Mouse (Mus musculus) limb, embryonic 13.5 days (tissue): ENCODE results near the gene Thbs1. TPM values are rescaled to one million over a fixed set of nuclear protein-coding genes. Genes with fewer than 3 reads are reported as not detected.

Experiments used
- ATAC-seq: fragments of 200-750 bp; cut with Nextera tagmentation; 2 replicates; pipeline ENCODE4 v1.8.0; 2017; ENCODE audit warnings: low read depth, moderate number of reproducible peaks, moderate TSS enrichment; ENCODE audit not compliant: low FRiP score
- H3K27ac ChIP-seq: fragments of 300-500 bp; sonication (generic); 2 replicates; pipeline ENCODE4 v1.5.1; 2015; ENCODE audit warnings: inconsistent platforms, mild to moderate bottlenecking, moderate library complexity
- H3K27me3 ChIP-seq: fragments of 300-500 bp; sonication (generic); 2 replicates; pipeline ENCODE4 v1.6.1; 2015; ENCODE audit warnings: mild to moderate bottlenecking, inconsistent platforms
- H3K36me3 ChIP-seq: fragments of 300-500 bp; sonication (generic); 2 replicates; pipeline ENCODE4 v1.6.1; 2015; ENCODE audit warnings: inconsistent platforms, mild to moderate bottlenecking, moderate library complexity
- H3K4me1 ChIP-seq: fragments of 300-500 bp; sonication (generic); 2 replicates; pipeline ENCODE4 v1.6.1; 2015; ENCODE audit warnings: inconsistent platforms
- H3K4me2 ChIP-seq: fragments of 300-500 bp; sonication (generic); replicated peaks from 2 replicates; pipeline ENCODE4 v1.6.1; 2015; ENCODE audit warnings: inconsistent platforms, mild to moderate bottlenecking, moderate library complexity
- H3K4me3 ChIP-seq: fragments of 300-500 bp; sonication (generic); 2 replicates; pipeline ENCODE4 v1.5.1; 2015; ENCODE audit warnings: moderate library complexity, mild to moderate bottlenecking, inconsistent platforms
- H3K9ac ChIP-seq: fragments of 300-500 bp; sonication (generic); 2 replicates; pipeline ENCODE4 v1.6.1; 2015; ENCODE audit warnings: mild to moderate bottlenecking, inconsistent platforms
- H3K9me3 ChIP-seq: fragments of 300-500 bp; sonication (generic); 2 replicates; pipeline ENCODE4 v1.6.1; 2016; ENCODE audit warnings: inconsistent platforms
- WGBS: fragments of 180-500 bp; shearing (Covaris S2); methylation state at CpG from one replicate; pipeline ENCODE4 v1.1.7; 2015; 5-methylcytosine and 5-hydroxymethylcytosine counted together
- polyA plus RNA-seq: library from polyadenylated mRNA; unstranded; fragments of >200 nt; fragmentation: Nextera tagmentation; extraction: Ambion mirVana; gene quantifications from 2 replicates; pipeline ENCODE4 v1.2.1, GENCODE M21; 2015

Gene Thbs1
- polyA plus RNA-seq, 1 experiment from 2014 or later = 100.0 TPM

DNA sequence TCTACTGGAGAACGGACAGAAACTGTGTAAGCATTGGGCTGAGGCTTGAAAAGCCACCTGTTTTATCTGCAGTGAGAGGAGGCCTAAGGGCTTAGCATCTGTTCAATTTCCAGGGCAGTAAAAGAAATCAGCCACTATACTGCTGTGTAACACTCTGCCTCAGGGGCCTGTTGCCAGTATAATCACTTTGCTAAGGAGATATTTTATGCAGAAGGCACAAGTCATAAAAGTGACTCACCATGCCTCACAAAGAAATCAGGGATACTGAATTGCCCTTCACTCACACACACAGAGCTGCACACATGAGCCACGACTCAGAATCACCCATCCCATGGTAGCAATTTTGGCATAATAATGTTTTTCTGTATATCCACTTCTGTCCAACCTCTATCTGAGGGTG, 4.5 kb downstream of the Thbs1 start:
- Histone ChIP-seq H3K9me3 (no peaks in the 10 kb centered on the region), H3K27ac (no peak overlapping the region), H3K4me2 (peak overlapping the region; percentile 86), H3K4me1 (peaks cover 47% of the 10 kb centered on the region), H3K9ac (0 out of 2 replicates have a peak overlapping the region, but pooled peaks have one; percentile 31), H3K27me3 (no peaks in the 10 kb centered on the region; the same call in 1 of the 2 replicates), H3K4me3 (no peak overlapping the region), H3K36me3 (peaks cover 74% of the 10 kb centered on the region)
- no peak for ATAC-seq
- 28% methylated on average over 2 of the region's 2 CpGs for WGBS

- ATAC-seq = no peak
- Histone ChIP-seq H3K4me3 (no peak overlapping the region), H3K4me1 (peaks cover 47% of the 10 kb centered on the region), H3K9me3 (no peaks in the 10 kb centered on the region), H3K9ac (no peak overlapping the region), H3K27ac (no peak overlapping the region), H3K36me3 (peaks cover 81% of the 10 kb centered on the region), H3K27me3 (no peaks in the 10 kb centered on the region; the same call in 1 of the 2 replicates), H3K4me2 (0 out of 2 replicates have a peak overlapping the region, but pooled peaks have one; percentile 86)
- WGBS = 62% methylated on average over 3 of the region's 3 CpGs
Observed at GRCm38 (mm10) chr2:118116754-118117290, 5.1 kb downstream of the Thbs1 start.

DNA sequence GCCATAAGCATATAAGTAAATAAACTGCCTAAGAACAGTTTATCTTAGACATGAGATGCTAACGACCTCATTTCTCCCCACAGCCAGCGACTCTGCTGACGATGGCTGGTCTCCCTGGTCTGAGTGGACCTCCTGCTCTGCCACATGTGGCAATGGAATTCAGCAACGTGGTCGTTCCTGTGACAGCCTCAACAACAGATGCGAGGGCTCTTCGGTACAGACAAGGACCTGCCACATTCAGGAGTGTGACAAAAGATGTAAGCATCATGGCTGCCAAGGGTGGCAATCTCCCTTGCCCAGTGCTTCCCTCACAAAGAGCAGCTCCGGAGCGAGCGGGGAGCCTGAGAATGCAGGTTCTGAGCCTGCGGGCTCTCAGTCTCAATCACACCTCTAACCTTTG, 5.7 kb downstream of the Thbs1 start:
- Histone ChIP-seq H3K4me1 (peaks cover 47% of the 10 kb centered on the region), H3K4me2 (no peak overlapping the region), H3K27me3 (no peaks in the 10 kb centered on the region; the same call in 1 of the 2 replicates), H3K36me3 (peaks cover 86% of the 10 kb centered on the region), H3K9me3 (no peaks in the 10 kb centered on the region), H3K4me3 (no peak overlapping the region), H3K9ac (no peak overlapping the region), H3K27ac (no peak overlapping the region)
- ATAC-seq = no peak
- WGBS = 55% methylated on average over 11 of the region's 11 CpGs

DNA sequence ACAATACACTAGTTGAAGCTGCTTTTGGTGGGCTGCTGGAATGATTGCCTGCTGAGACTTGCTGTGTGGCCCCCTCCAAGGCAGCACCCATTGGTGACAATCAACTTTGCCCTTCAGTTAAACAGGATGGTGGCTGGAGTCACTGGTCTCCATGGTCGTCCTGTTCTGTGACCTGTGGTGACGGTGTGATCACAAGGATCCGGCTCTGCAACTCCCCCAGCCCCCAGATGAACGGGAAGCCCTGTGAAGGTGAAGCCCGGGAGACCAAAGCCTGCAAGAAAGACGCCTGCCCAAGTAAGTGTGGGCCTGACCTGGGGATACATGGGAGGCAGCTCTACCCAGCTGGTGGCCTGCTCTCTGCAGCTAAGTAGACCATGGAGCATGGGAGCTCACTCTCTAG, 6.4 kb downstream of the Thbs1 start:
- Histone ChIP-seq H3K36me3 (peaks cover 92% of the 10 kb centered on the region), H3K4me3 (no peak overlapping the region), H3K9ac (no peak overlapping the region), H3K4me1 (peaks cover 44% of the 10 kb centered on the region), H3K27me3 (no peaks in the 10 kb centered on the region; the same call in 1 of the 2 replicates), H3K27ac (no peak overlapping the region), H3K4me2 (no peak overlapping the region), H3K9me3 (no peaks in the 10 kb centered on the region)
- no peak for ATAC-seq
- 72% methylated on average over 6 of the region's 6 CpGs for WGBS

DNA sequence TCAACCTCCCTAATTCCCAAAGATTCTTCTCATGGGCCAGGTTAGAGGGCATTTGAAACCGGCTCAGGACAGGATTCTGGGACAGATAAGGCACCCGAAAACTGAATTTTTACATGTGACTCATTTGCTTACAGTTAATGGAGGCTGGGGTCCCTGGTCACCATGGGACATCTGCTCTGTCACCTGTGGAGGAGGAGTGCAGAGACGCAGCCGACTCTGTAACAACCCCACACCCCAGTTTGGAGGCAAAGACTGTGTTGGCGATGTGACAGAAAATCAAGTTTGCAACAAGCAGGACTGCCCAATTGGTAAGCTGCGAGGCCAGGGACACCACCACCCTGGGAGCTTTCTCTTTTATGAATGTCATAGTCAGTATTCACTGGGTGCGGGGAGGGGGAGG, 6.8 kb downstream of the Thbs1 start:
- Histone ChIP-seq H3K36me3 (peaks cover 94% of the 10 kb centered on the region), H3K9ac (no peak overlapping the region), H3K27ac (no peak overlapping the region), H3K27me3 (no peaks in the 10 kb centered on the region), H3K4me3 (no peak overlapping the region), H3K4me1 (peaks cover 39% of the 10 kb centered on the region), H3K9me3 (no peaks in the 10 kb centered on the region), H3K4me2 (no peak overlapping the region)
- 88% methylated on average over 7 of the region's 7 CpGs for WGBS
- no peak for ATAC-seq

DNA sequence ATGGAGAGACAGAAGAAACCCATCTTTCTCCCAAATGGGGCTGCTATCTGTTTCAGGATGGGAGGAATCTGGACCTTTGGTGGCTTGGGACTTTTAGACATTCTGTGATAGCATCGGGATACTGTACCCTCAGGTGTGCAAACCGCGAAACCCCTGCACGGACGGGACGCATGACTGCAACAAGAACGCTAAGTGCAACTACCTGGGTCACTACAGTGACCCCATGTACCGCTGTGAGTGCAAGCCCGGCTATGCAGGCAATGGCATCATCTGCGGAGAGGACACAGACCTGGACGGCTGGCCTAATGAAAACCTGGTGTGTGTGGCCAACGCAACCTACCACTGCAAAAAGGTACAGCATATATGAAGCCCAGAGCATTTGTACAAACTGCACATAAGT, 8.0 kb downstream of the Thbs1 start:
- H3K27ac ChIP-seq = no peak overlapping the region
- 94% methylated on average over 12 of the region's 12 CpGs for WGBS
- H3K9ac ChIP-seq = no peak overlapping the region
- H3K36me3 ChIP-seq = peaks cover 100% of the 10 kb centered on the region
- H3K4me3 ChIP-seq = no peak overlapping the region
- H3K27me3 ChIP-seq = no peaks in the 10 kb centered on the region
- no peaks in the 10 kb centered on the region for H3K9me3 ChIP-seq
- no peak overlapping the region for H3K4me2 ChIP-seq
- peaks cover 28% of the 10 kb centered on the region for H3K4me1 ChIP-seq
- ATAC-seq = no peak

DNA sequence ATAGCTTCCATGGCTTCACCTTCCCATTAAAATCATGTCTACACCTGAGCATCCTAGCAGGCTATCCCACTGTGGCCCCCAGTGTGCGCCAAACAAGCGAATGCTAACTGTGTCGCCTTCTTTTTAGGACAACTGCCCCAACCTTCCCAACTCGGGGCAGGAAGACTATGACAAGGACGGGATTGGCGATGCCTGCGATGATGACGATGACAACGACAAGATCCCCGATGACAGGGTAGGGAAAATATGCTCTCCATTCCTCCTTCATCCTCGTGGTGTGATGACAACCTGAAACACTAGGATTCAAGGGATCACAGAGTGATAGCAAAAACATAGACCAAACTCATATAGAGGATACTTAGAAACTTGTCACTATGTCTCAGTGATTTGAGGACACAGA, 8.4 kb downstream of the Thbs1 start:
- Histone ChIP-seq H3K4me3 (no peak overlapping the region), H3K4me2 (no peak overlapping the region), H3K27ac (no peak overlapping the region), H3K9ac (no peak overlapping the region), H3K4me1 (peaks cover 23% of the 10 kb centered on the region), H3K9me3 (no peaks in the 10 kb centered on the region), H3K36me3 (peaks cover 100% of the 10 kb centered on the region), H3K27me3 (no peaks in the 10 kb centered on the region)
- 94% methylated on average over 11 of the region's 11 CpGs for WGBS
- ATAC-seq = no peak

DNA sequence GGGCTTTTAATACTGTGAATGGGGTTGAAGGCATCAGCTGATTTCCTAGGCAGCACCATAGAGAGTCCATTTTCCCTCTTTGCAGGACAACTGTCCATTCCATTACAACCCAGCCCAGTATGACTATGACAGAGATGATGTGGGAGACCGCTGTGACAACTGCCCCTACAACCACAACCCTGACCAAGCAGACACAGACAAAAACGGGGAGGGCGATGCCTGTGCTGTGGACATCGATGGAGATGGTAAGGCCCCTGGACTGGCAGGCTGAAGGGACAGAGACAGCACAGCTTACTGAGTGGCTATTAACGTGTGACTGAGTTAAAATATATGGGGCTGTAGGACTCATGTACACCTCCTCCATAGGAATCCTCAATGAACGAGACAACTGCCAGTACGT, 9.1 kb downstream of the Thbs1 start:
- Histone ChIP-seq H3K9me3 (no peaks in the 10 kb centered on the region), H3K27ac (no peak overlapping the region), H3K27me3 (no peaks in the 10 kb centered on the region), H3K9ac (no peak overlapping the region), H3K4me3 (no peak overlapping the region), H3K36me3 (peaks cover 100% of the 10 kb centered on the region), H3K4me2 (no peak overlapping the region), H3K4me1 (peaks cover 17% of the 10 kb centered on the region)
- no peak for ATAC-seq
- 90% methylated on average over 7 of the region's 7 CpGs for WGBS

DNA sequence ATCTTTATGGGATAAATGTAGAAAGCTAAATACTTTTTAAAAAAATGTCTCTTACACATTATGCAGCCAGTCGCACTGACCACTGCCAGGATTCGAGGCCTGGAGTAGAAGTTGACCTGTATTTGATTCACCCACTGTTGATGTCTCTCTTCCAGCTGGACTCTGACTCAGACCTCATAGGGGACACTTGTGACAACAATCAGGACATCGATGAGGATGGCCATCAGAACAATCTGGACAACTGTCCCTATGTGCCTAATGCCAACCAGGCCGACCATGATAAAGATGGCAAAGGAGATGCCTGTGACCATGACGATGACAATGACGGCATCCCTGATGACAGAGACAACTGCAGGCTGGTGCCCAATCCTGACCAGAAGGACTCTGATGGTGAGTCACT, 10.6 kb downstream of the Thbs1 start:
- no peak for ATAC-seq
- no peaks in the 10 kb centered on the region for H3K27me3 ChIP-seq
- no peak overlapping the region for H3K4me2 ChIP-seq
- peaks cover 92% of the 10 kb centered on the region for H3K36me3 ChIP-seq
- WGBS = 94% methylated on average over 6 of the region's 6 CpGs
- H3K4me3 ChIP-seq = no peak overlapping the region
- H3K4me1 ChIP-seq = peaks cover 4% of the 10 kb centered on the region; the same call in 1 of the 2 replicates
- H3K9me3 ChIP-seq = no peaks in the 10 kb centered on the region
- H3K9ac ChIP-seq = no peak overlapping the region
- no peak overlapping the region for H3K27ac ChIP-seq

DNA sequence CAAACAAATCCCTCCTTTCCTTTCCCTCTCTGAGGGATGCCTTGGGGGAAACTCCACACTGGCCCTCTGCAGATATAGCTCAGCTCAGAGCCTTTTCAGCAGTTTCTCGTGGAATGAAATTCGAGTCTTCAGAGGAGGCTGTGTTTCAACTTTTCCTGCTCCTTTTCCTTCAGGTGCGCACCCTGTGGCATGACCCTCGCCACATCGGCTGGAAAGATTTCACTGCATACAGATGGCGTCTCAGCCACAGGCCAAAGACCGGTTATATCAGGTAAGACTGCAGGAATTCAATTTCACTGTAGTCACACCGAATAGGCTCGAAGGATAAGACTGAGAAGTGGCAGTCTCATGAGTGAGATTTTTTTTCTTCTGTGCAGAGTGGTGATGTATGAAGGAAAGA, 12.1 kb downstream of the Thbs1 start:
- no peaks in the 10 kb centered on the region for H3K27me3 ChIP-seq
- ATAC-seq = no peak
- no peak overlapping the region for H3K4me2 ChIP-seq
- H3K9ac ChIP-seq = no peak overlapping the region
- H3K9me3 ChIP-seq = no peaks in the 10 kb centered on the region
- peaks cover 80% of the 10 kb centered on the region for H3K36me3 ChIP-seq
- 70% methylated on average over 9 of the region's 9 CpGs for WGBS
- no peak overlapping the region; the same call in 1 of the 2 replicates for H3K27ac ChIP-seq
- no peak overlapping the region for H3K4me3 ChIP-seq
- H3K4me1 ChIP-seq = no peaks in the 10 kb centered on the region; the same call in 1 of the 2 replicates

- Histone ChIP-seq H3K27ac (no peak overlapping the region), H3K27me3 (no peaks in the 10 kb centered on the region), H3K4me1 (no peaks in the 10 kb centered on the region; the same call in 1 of the 2 replicates), H3K4me3 (no peak overlapping the region), H3K4me2 (no peak overlapping the region), H3K9ac (no peak overlapping the region), H3K9me3 (no peaks in the 10 kb centered on the region), H3K36me3 (peaks cover 73% of the 10 kb centered on the region)
- ATAC-seq = no peak
- 89% methylated on average over 7 of the region's 7 CpGs for WGBS
Observed at GRCm38 (mm10) chr2:118124437-118124836, 12.8 kb downstream of the Thbs1 start.

DNA sequence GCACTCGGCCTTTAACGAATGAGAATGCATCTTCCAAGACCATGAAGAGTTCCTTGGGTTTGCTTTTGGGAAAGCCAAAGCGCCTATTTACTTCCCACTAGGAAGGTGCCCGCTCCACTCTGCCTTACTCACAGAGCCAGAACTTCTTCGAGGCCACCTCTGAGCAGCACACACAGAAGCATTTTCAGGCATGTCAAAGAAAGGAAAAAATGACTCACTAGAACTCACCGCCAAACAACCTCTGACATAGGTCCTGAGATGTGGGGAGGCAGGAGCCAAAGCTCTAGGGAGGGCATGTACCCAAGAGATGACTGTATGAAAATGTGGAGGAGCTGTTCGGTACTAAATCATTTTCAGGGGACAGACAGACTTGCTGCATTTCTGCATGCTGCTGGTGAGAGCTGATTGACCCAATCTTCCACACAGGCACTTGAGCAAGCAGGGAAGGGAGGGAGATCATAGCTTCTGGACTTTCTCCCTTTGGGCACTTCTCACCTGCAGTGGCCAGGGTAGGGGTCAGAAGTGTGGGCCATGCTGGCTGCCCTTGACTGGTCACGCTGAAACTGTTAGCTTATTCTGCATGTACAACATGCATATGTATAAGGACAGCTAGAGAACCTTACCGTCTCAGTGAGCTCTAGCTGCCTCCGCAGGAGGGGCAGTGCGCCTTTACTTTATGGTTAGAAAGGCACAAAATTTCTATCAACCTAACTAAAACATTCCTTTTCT, 13.7 kb downstream of the Thbs1 start:
- 85% methylated on average over 11 of the region's 11 CpGs for WGBS

More for the DNA sequence above, 13.7 kb downstream of the Thbs1 start:
- Histone ChIP-seq H3K9ac (no peak overlapping the region), H3K27ac (no peak overlapping the region), H3K27me3 (no peaks in the 10 kb centered on the region), H3K4me2 (no peak overlapping the region), H3K4me3 (no peak overlapping the region), H3K9me3 (no peaks in the 10 kb centered on the region), H3K4me1 (no peaks in the 10 kb centered on the region; the same call in 1 of the 2 replicates), H3K36me3 (peaks cover 64% of the 10 kb centered on the region)
- ATAC-seq = no peak
